Mouse (Mus musculus): ENCODE results near the gene Snx15. TPM values are rescaled to one million over a fixed set of nuclear protein-coding genes. Genes with fewer than 3 reads are reported as not detected.
A peak's percentile ranks its signal among the peaks of the same experiment; 100 is the strongest.

Snx15 gene
- polyA plus RNA-seq (2012; fragmentation: generic; extraction: Trizol), result 18.5 TPM

DNA sequence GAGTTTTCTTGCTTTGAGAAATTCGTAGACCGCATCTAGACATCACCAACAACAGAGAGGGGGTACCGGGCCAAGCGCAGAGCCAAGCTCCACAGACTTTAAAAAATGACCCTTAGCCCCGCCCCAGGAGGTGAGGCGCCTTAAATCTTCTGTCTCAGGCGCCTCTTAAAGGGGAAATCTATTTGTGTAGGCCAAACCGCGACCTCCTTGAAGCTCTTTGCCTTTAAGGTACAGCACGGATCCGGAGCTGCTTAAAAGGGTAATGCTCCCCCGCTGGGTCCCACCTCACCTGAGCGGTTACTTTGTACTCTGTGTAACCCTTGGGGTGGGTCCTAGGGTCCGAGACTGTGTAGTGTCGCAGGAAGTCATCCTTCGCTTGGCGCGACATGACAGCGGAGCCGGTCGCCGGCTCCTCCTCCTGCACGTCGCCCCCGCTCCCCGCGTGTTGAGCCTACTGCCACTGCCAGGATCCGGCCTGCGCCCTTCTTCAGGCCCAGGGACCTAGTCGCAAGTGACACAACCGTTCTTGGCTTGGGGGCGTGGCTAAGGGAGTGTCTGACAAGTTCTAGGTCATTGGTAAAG is at the start of gene Snx15:
Gene Snx15, minus strand, starts transcription at position 545 of the 582 bp plus-strand sequence.
- H3K79me2 ChIP-seq (ENCODE audit: control insufficient read depth, insufficient read depth), result no peaks in the 10 kb centered on the region
- H3K36me3 ChIP-seq (ENCODE audit: control insufficient read depth, insufficient read depth), result no peaks in the 10 kb centered on the region
- peak within 1 kb of the TSS; percentile 84 for H3K4me2 ChIP-seq (ENCODE audit: low read depth)
- no peak within 1 kb of the TSS for H3ac ChIP-seq (ENCODE audit: control insufficient read depth, insufficient read length)
- TF ChIP-seq REST (IDR thresholded peaks at IDR 0.05; ENCODE audit: insufficient read depth, insufficient read length) (no peak), E2F4 (IDR thresholded peaks at IDR 0.05; ENCODE audit: insufficient read depth) (no peak), TCF3 (IDR thresholded peaks at IDR 0.05; ENCODE audit: insufficient read length, low read depth) (no peak), POLR2AphosphoS2 (IDR thresholded peaks at IDR 0.05; ENCODE audit: insufficient read length, low read depth) (peak; percentile 68), CEBPB (IDR thresholded peaks at IDR 0.05; ENCODE audit: insufficient read depth, poor library complexity, severe bottlenecking) (no peak), MYOG (IDR thresholded peaks at IDR 0.05; ENCODE audit: control insufficient read depth in 1 of 3, insufficient read depth in 1 of 3, insufficient read length in 2 of 3, low read depth in 2 of 3) (peak in 1 of 3 experiments; percentile 11), MYOD1 (IDR thresholded peaks at IDR 0.05; ENCODE audit: control insufficient read depth in 1 of 3, insufficient read length in 2 of 3, low read depth in 2 of 3) (no peak), TCF12 (IDR thresholded peaks at IDR 0.05; ENCODE audit: insufficient read depth, poor library complexity, severe bottlenecking) (no peak), POLR2A (IDR thresholded peaks at IDR 0.05; ENCODE audit: insufficient read length, low read depth) (peak; percentile 78), MAX (IDR thresholded peaks at IDR 0.05; ENCODE audit: low read depth) (peak; percentile 3), USF1 (IDR thresholded peaks at IDR 0.05; ENCODE audit: low read depth) (no peak), SRF (IDR thresholded peaks at IDR 0.05; ENCODE audit: control insufficient read depth, insufficient read length, low read depth) (no peak)
- H3K27me3 ChIP-seq (ENCODE audit: control insufficient read depth, insufficient read depth, insufficient read length), result no peaks in the 10 kb centered on the region
- H3K4me3 ChIP-seq, result peak within 1 kb of the TSS; percentile 47

DNA sequence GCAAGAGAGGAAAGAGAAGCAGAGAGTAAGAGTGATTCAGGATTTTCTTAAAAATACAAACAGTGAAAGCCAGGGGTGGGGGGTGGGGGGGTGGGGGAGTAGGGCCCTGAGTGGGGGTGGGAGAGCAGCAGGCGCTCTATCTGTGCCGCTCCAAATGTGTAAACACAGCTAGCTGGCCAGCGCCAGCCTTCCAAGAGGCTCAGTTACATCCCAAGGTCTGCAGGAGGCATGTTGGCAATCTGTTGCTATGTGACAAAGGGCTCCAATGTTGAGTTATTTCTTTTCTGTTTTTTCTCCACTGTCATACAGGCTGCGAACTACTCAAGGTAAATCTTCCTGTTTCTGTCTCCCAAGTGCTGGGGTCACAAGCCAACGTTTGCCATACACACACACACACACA is 46.7 kb upstream of the Snx15 start:
- Histone ChIP-seq H3K36me3 (ENCODE audit: control insufficient read depth, insufficient read depth) (no peaks in the 10 kb centered on the region), H3K27me3 (ENCODE audit: control insufficient read depth, insufficient read depth, insufficient read length) (peaks cover 22% of the 10 kb centered on the region), H3K79me2 (ENCODE audit: control insufficient read depth, insufficient read depth) (no peaks in the 10 kb centered on the region)

DNA sequence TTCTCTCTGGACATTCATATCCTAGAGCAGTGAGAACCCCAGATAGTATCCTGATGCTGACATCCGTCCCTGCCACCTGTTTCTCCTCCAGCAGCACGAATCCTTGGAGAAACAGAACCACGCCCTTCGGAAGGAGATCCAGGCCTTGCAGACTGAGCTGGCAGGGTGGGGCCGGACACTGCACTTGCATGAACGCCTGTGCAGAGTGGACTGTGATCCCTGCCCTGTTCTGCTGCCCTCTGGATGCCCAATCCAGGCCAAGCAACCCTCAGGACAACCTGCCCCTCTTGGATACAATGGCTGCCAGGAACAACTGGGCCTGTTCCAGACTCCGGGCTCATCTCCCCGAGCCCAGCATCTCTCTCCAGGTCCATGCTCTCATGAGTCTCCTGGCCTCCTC is 43.1 kb upstream of the Snx15 start:
- Histone ChIP-seq H3K4me3 (no peak overlapping the region), H3K4me2 (ENCODE audit: low read depth) (no peak overlapping the region), H3K27me3 (ENCODE audit: control insufficient read depth, insufficient read depth, insufficient read length) (peaks cover 10% of the 10 kb centered on the region), H3K79me2 (ENCODE audit: control insufficient read depth, insufficient read depth) (no peaks in the 10 kb centered on the region), H3ac (ENCODE audit: control insufficient read depth, insufficient read length) (no peak overlapping the region), H3K36me3 (ENCODE audit: control insufficient read depth, insufficient read depth) (no peaks in the 10 kb centered on the region)
- TF ChIP-seq MAX (IDR thresholded peaks at IDR 0.05; ENCODE audit: low read depth) (no peak), TCF3 (IDR thresholded peaks at IDR 0.05; ENCODE audit: insufficient read length, low read depth) (no peak), MYOG (IDR thresholded peaks at IDR 0.05; ENCODE audit: control insufficient read depth in 1 of 3, insufficient read depth in 1 of 3, insufficient read length in 2 of 3, low read depth in 2 of 3) (no peak), TCF12 (IDR thresholded peaks at IDR 0.05; ENCODE audit: insufficient read depth, poor library complexity, severe bottlenecking) (no peak), USF1 (IDR thresholded peaks at IDR 0.05; ENCODE audit: low read depth) (no peak), POLR2A (IDR thresholded peaks at IDR 0.05; ENCODE audit: insufficient read length, low read depth) (no peak), MYOD1 (IDR thresholded peaks at IDR 0.05; ENCODE audit: control insufficient read depth in 1 of 3, insufficient read length in 2 of 3, low read depth in 2 of 3) (no peak)

More for the DNA sequence above, 46.7 kb upstream of the Snx15 start:
- no peak for TF ChIP-seq MYOG (IDR thresholded peaks at IDR 0.05; ENCODE audit: control insufficient read depth in 1 of 3, insufficient read depth in 1 of 3, insufficient read length in 2 of 3, low read depth in 2 of 3)
- TF ChIP-seq POLR2A (IDR thresholded peaks at IDR 0.05; ENCODE audit: insufficient read length, low read depth), result no peak
- TF ChIP-seq CEBPB (IDR thresholded peaks at IDR 0.05; ENCODE audit: insufficient read depth, poor library complexity, severe bottlenecking), result no peak
- no peak for TF ChIP-seq TCF12 (IDR thresholded peaks at IDR 0.05; ENCODE audit: insufficient read depth, poor library complexity, severe bottlenecking)
- TF ChIP-seq USF1 (IDR thresholded peaks at IDR 0.05; ENCODE audit: low read depth), result no peak
- no peak for TF ChIP-seq MYOD1 (IDR thresholded peaks at IDR 0.05; ENCODE audit: control insufficient read depth in 1 of 3, insufficient read length in 2 of 3, low read depth in 2 of 3)
- TF ChIP-seq TCF3 (IDR thresholded peaks at IDR 0.05; ENCODE audit: insufficient read length, low read depth), result no peak
- Histone ChIP-seq H3K4me3 (no peak overlapping the region), H3ac (ENCODE audit: control insufficient read depth, insufficient read length) (no peak overlapping the region), H3K4me2 (ENCODE audit: low read depth) (no peak overlapping the region)

DNA sequence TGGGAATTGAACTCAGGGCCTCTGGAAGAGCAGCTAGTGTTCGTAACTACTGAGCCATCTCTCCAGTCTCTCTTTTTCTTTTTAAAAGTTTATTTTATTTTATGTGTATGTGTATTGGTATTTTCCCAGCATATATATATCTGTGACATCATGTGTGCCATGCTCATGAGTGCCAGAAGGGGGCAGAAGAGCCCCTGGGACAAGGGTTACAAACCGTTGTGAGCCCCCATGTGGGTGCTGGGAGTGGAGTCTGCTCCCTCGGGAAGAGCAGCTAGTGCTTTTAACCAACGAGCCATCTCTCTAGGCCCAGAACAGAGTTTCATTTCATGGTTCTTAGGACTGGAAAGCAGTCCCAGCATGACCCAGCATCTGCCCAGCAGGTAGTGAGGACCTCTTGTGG is 38.6 kb upstream of the Snx15 start:
- Histone ChIP-seq H3K4me3 (no peak overlapping the region), H3K79me2 (ENCODE audit: control insufficient read depth, insufficient read depth) (no peaks in the 10 kb centered on the region)
- TF ChIP-seq POLR2A (IDR thresholded peaks at IDR 0.05; ENCODE audit: insufficient read length, low read depth) (no peak), E2F4 (IDR thresholded peaks at IDR 0.05; ENCODE audit: insufficient read depth) (no peak), TCF3 (IDR thresholded peaks at IDR 0.05; ENCODE audit: insufficient read length, low read depth) (no peak), USF1 (IDR thresholded peaks at IDR 0.05; ENCODE audit: low read depth) (no peak), REST (IDR thresholded peaks at IDR 0.05; ENCODE audit: insufficient read depth, insufficient read length) (no peak), MYOG (IDR thresholded peaks at IDR 0.05; ENCODE audit: control insufficient read depth in 1 of 3, insufficient read depth in 1 of 3, insufficient read length in 2 of 3, low read depth in 2 of 3) (no peak), MAX (IDR thresholded peaks at IDR 0.05; ENCODE audit: low read depth) (no peak), POLR2AphosphoS2 (IDR thresholded peaks at IDR 0.05; ENCODE audit: insufficient read length, low read depth) (no peak), CEBPB (IDR thresholded peaks at IDR 0.05; ENCODE audit: insufficient read depth, poor library complexity, severe bottlenecking) (no peak), MYOD1 (IDR thresholded peaks at IDR 0.05; ENCODE audit: control insufficient read depth in 1 of 3, insufficient read length in 2 of 3, low read depth in 2 of 3) (no peak), TCF12 (IDR thresholded peaks at IDR 0.05; ENCODE audit: insufficient read depth, poor library complexity, severe bottlenecking) (no peak)

More for the DNA sequence above, 38.6 kb upstream of the Snx15 start:
- Histone ChIP-seq H3ac (ENCODE audit: control insufficient read depth, insufficient read length) (no peak overlapping the region), H3K27me3 (ENCODE audit: control insufficient read depth, insufficient read depth, insufficient read length) (peaks cover 7% of the 10 kb centered on the region), H3K4me2 (ENCODE audit: low read depth) (no peak overlapping the region), H3K36me3 (ENCODE audit: control insufficient read depth, insufficient read depth) (no peaks in the 10 kb centered on the region)
